Mouse (Mus musculus): ENCODE measurements at regions not wholly inside any gene's neighbourhood (a gene's known extent, or its start where the extent isn't known, plus 50 kb on each side); places are given as distances from the start of the nearest gene placed in this dataset.

GRCm38 (mm10) chr10:37626758-37627201, 488.1 kb upstream of the Marcks start:
- no peaks in the 10 kb centered on the region for H3K4me1 ChIP-seq (ENCODE audit: control insufficient read depth in 1 of 2, insufficient read depth in 2 of 2, low read length in 2 of 2)
- H3K27me3 ChIP-seq (ENCODE audit: control insufficient read depth in 1 of 2, insufficient read depth in 2 of 2, low read length in 2 of 2): no peaks in the 10 kb centered on the region
- H3K9ac ChIP-seq (ENCODE audit: control insufficient read depth, low read depth, low read length, poor library complexity, severe bottlenecking): no peak overlapping the region
- H3K9me3 ChIP-seq (replicated peaks; ENCODE audit: insufficient read depth, low read length): no peaks in the 10 kb centered on the region
- H3K36me3 ChIP-seq (ENCODE audit: control insufficient read depth in 1 of 2, insufficient read depth in 2 of 2, low read length in 2 of 2): no peaks in the 10 kb centered on the region
- TF ChIP-seq GATA1 (IDR thresholded peaks at IDR 0.05; ENCODE audit: low read depth, low read length) (no peak), MAZ (IDR thresholded peaks at IDR 0.05; ENCODE audit: low read depth, low read length) (no peak), MAFK (IDR thresholded peaks at IDR 0.05; ENCODE audit: borderline replicate concordance, low read depth, low read length) (no peak), CTCF (IDR thresholded peaks at IDR 0.05 in 2 of 3, conservative IDR thresholded peaks at IDR 0.05 in 1 of 3; ENCODE audit: control insufficient read depth in 1 of 3, insufficient read depth in 1 of 3, low read depth in 2 of 3, low read length in 3 of 3, poor library complexity in 1 of 3, severe bottlenecking in 1 of 3) (no peak), TAL1 (IDR thresholded peaks at IDR 0.05; ENCODE audit: low read length) (no peak), KAT2A (conservative IDR thresholded peaks at IDR 0.05; ENCODE audit: low read depth, low read length) (no peak), USF1 (IDR thresholded peaks at IDR 0.05; ENCODE audit: low read depth, low read length) (no peak), GABPA (IDR thresholded peaks at IDR 0.05; ENCODE audit: low read depth, low read length) (no peak), NELFE (IDR thresholded peaks at IDR 0.05; ENCODE audit: low read depth, low read length) (no peak), SIN3A (IDR thresholded peaks at IDR 0.05; ENCODE audit: low read length) (no peak), EP300 (IDR thresholded peaks at IDR 0.05; ENCODE audit: low read depth in 1 of 2, low read length in 2 of 2) (no peak), RCOR1 (IDR thresholded peaks at IDR 0.05; ENCODE audit: low read depth, low read length) (no peak), TCF12 (IDR thresholded peaks at IDR 0.05; ENCODE audit: low read depth, low read length) (no peak), CHD2 (IDR thresholded peaks at IDR 0.05; ENCODE audit: low read length) (no peak), JUND (IDR thresholded peaks at IDR 0.05; ENCODE audit: low read depth, low read length) (no peak), MYC (IDR thresholded peaks at IDR 0.05; ENCODE audit: low read depth, low read length) (no peak), E2F4 (IDR thresholded peaks at IDR 0.05; ENCODE audit: borderline replicate concordance, low read depth, low read length) (no peak), ELF1 (IDR thresholded peaks at IDR 0.05; ENCODE audit: low read depth, low read length) (no peak)
- H3K27ac ChIP-seq (ENCODE audit: control insufficient read depth, low read depth, low read length): no peak overlapping the region
- H3K4me3 ChIP-seq (ENCODE audit: control insufficient read depth in 1 of 2, insufficient read depth in 1 of 2, low read depth in 2 of 2, low read length in 2 of 2): no peak overlapping the region
- no peaks in the 10 kb centered on the region for H3K79me2 ChIP-seq (ENCODE audit: control insufficient read depth, insufficient read depth, low read length, poor library complexity)
- DNase-seq (ENCODE audit: low read depth, low spot score): no peak

- Histone ChIP-seq H3K9me3 (replicated peaks; ENCODE audit: insufficient read depth, low read length) (no peaks in the 10 kb centered on the region), H3K27me3 (ENCODE audit: control insufficient read depth in 1 of 2, insufficient read depth in 2 of 2, low read length in 2 of 2) (no peaks in the 10 kb centered on the region), H3K36me3 (ENCODE audit: control insufficient read depth in 1 of 2, insufficient read depth in 2 of 2, low read length in 2 of 2) (no peaks in the 10 kb centered on the region), H3K4me1 (ENCODE audit: control insufficient read depth in 1 of 2, insufficient read depth in 2 of 2, low read length in 2 of 2) (no peaks in the 10 kb centered on the region), H3K4me3 (ENCODE audit: control insufficient read depth in 1 of 2, insufficient read depth in 1 of 2, low read depth in 2 of 2, low read length in 2 of 2) (no peak overlapping the region), H3K27ac (ENCODE audit: control insufficient read depth, low read depth, low read length) (no peak overlapping the region), H3K79me2 (ENCODE audit: control insufficient read depth, insufficient read depth, low read length, poor library complexity) (no peaks in the 10 kb centered on the region), H3K9ac (ENCODE audit: control insufficient read depth, low read depth, low read length, poor library complexity, severe bottlenecking) (no peak overlapping the region)
- no peak for TF ChIP-seq ZKSCAN1 (IDR thresholded peaks at IDR 0.05; ENCODE audit: low read depth, low read length)
- TF ChIP-seq EP300 (IDR thresholded peaks at IDR 0.05; ENCODE audit: low read depth in 1 of 2, low read length in 2 of 2): no peak
- TF ChIP-seq ZC3H11A (IDR thresholded peaks at IDR 0.05; ENCODE audit: low read depth, low read length): no peak
- TF ChIP-seq NRF1 (IDR thresholded peaks at IDR 0.05; ENCODE audit: insufficient read depth, low read depth, low read length, poor library complexity, severe bottlenecking): no peak
- no peak for TF ChIP-seq MYC (IDR thresholded peaks at IDR 0.05; ENCODE audit: low read depth, low read length)
- no peak for TF ChIP-seq MXI1 (IDR thresholded peaks at IDR 0.05; ENCODE audit: low read depth, low read length)
- TF ChIP-seq MEF2A (IDR thresholded peaks at IDR 0.05; ENCODE audit: extremely low read depth, insufficient replicate concordance, low read depth, low read length, poor library complexity, severe bottlenecking): no peak
- no peak for TF ChIP-seq JUND (IDR thresholded peaks at IDR 0.05; ENCODE audit: low read depth, low read length)
- no peak for TF ChIP-seq NELFE (IDR thresholded peaks at IDR 0.05; ENCODE audit: low read depth, low read length)
- no peak for TF ChIP-seq CHD1 (IDR thresholded peaks at IDR 0.05; ENCODE audit: low read depth, low read length)
- TF ChIP-seq USF1 (IDR thresholded peaks at IDR 0.05; ENCODE audit: low read depth, low read length): no peak
- no peak for TF ChIP-seq ELF1 (IDR thresholded peaks at IDR 0.05; ENCODE audit: low read depth, low read length)
- TF ChIP-seq GATA1 (IDR thresholded peaks at IDR 0.05; ENCODE audit: low read depth, low read length): no peak
- no peak for TF ChIP-seq CHD2 (IDR thresholded peaks at IDR 0.05; ENCODE audit: low read length)
- TF ChIP-seq KAT2A (conservative IDR thresholded peaks at IDR 0.05; ENCODE audit: low read depth, low read length): no peak
- no peak for TF ChIP-seq RCOR1 (IDR thresholded peaks at IDR 0.05; ENCODE audit: low read depth, low read length)
- TF ChIP-seq MAFK (IDR thresholded peaks at IDR 0.05; ENCODE audit: borderline replicate concordance, low read depth, low read length): no peak
- DNase-seq (ENCODE audit: low read depth, low spot score): no peak
Observed at GRCm38 (mm10) chr10:37625972-37626757, 487.4 kb upstream of the Marcks start.
